Comparison of ENCODE assay signal across 8 mouse cellular contexts in the genomic region with DNA sequence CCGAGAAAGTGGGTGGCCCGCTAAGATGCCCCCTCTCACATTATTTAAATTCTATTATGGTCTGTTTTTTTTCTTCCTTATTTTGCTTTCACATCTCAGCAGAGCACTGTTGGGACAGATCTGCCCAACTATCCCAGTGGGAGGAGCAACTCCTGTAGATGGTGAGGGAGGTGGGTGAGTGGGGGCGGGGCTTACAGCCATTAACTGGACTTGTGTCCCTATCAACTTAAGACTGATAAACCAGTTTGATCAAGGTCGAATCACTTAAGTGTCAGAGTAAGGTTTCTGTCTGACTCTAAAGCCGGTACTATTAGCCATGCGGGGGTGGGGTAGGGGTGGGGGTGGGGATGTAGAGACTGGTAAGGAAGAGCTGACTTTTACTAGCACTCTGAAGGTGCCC. TPM values are rescaled to one million over a fixed set of nuclear protein-coding genes. Genes with fewer than 3 reads are reported as not detected.
DNase-seq lines count a peak whose midpoint lies in the region.

No protein-coding gene starts in this region.

- peaks cover 28% of the 10 kb centered on the region for H3K4me1 ChIP-seq in forebrain, embryonic 10.5 days
- peaks cover 23% of the 10 kb centered on the region for H3K4me1 ChIP-seq in hindbrain, embryonic 10.5 days (replicated peaks)
- peaks cover 45% of the 10 kb centered on the region for H3K4me1 ChIP-seq in megakaryocyte, embryonic 14.5 days

- peak; percentile 58 for DNase-seq in gastrocnemius, adult 18-20 months (ENCODE audit: low spot score)
- no peak for DNase-seq in gastrocnemius, postnatal 4 days (ENCODE audit: low spot score in 2 of 2)
- peak; percentile 47 for DNase-seq in adrenal gland, postnatal 25 days
- no peak for DNase-seq in forebrain, embryonic 10.5 days (ENCODE audit: extremely low spot score, low spot score)
- no peak for DNase-seq in hindbrain, embryonic 10.5 days (ENCODE audit: low spot score)
- peak; percentile 45 for DNase-seq in left cerebral cortex, postnatal 4 days
- DNase-seq in splenic B cell, adult 2 months (ENCODE audit: low read depth, low spot score), result peak; percentile 47

- H3K36me3 ChIP-seq in forebrain, embryonic 10.5 days (replicated peaks), result peaks cover 32% of the 10 kb centered on the region
- peaks cover 36% of the 10 kb centered on the region for H3K36me3 ChIP-seq in hindbrain, embryonic 10.5 days
- peaks cover 52% of the 10 kb centered on the region for H3K36me3 ChIP-seq in megakaryocyte, embryonic 14.5 days (replicated peaks; ENCODE audit: low read length)
- peaks cover 6% of the 10 kb centered on the region; the same call in 1 of the 2 replicates for H3K36me3 ChIP-seq in splenic B cell, adult 2 months (ENCODE audit: control insufficient read depth, insufficient read depth, low read length, poor library complexity, severe bottlenecking)

- H3K9me3 ChIP-seq in forebrain, embryonic 10.5 days, result no peaks in the 10 kb centered on the region
- H3K9me3 ChIP-seq in hindbrain, embryonic 10.5 days, result no peaks in the 10 kb centered on the region
- H3K9me3 ChIP-seq in megakaryocyte, embryonic 14.5 days, result no peaks in the 10 kb centered on the region

- H3K27me3 ChIP-seq in forebrain, embryonic 10.5 days (ENCODE audit: poor library complexity, severe bottlenecking), result no peaks in the 10 kb centered on the region
- no peaks in the 10 kb centered on the region for H3K27me3 ChIP-seq in hindbrain, embryonic 10.5 days (ENCODE audit: insufficient read depth, poor library complexity, severe bottlenecking)
- no peaks in the 10 kb centered on the region for H3K27me3 ChIP-seq in megakaryocyte, embryonic 14.5 days (replicated peaks)
- no peaks in the 10 kb centered on the region for H3K27me3 ChIP-seq in splenic B cell, adult 2 months (ENCODE audit: control insufficient read depth, insufficient read depth, low read length, poor library complexity, severe bottlenecking)

- H3K4me3 ChIP-seq in forebrain, embryonic 10.5 days, result peak overlapping the region; percentile 47
- peak overlapping the region; percentile 46 for H3K4me3 ChIP-seq in hindbrain, embryonic 10.5 days
- H3K4me3 ChIP-seq in megakaryocyte, embryonic 14.5 days (replicated peaks), result peak overlapping the region; percentile 92

- no peak overlapping the region for H3K27ac ChIP-seq in forebrain, embryonic 10.5 days
- no peak overlapping the region for H3K27ac ChIP-seq in hindbrain, embryonic 10.5 days

- 40% methylated on average over 6 of the region's 6 CpGs for WGBS in forebrain, embryonic 10.5 days
- WGBS in hindbrain, embryonic 10.5 days, result 33% methylated on average over 6 of the region's 6 CpGs

- intact Hi-C loops in left cerebral cortex, postnatal 4 days (cut with DNase I), result no loop called here

RNA-seq across cellular contexts. Expression of gene Lysmd1, which starts 1.1 kb away (rescaled TPM):
- total RNA-seq in gastrocnemius, adult 18-20 months (2021), result 1 to 10 TPM; 6.3 to 6.6 TPM
- 1 to 10 TPM; 6.8 to 7.0 TPM for total RNA-seq in gastrocnemius, postnatal 4 days (2021)
- total RNA-seq in adrenal gland, postnatal 25 days (2021), result 13.8 and 14.8 TPM in 2 replicates
- 12.6 and 13.3 TPM in 2 replicates for polyA plus RNA-seq in forebrain, embryonic 10.5 days (2016; fragmentation: Nextera tagmentation; extraction: Ambion mirVana)
- 13.4 and 17.2 TPM in 2 replicates for polyA plus RNA-seq in hindbrain, embryonic 10.5 days (2016; fragmentation: Nextera tagmentation; extraction: Ambion mirVana)
- total RNA-seq in left cerebral cortex, postnatal 4 days (2021), result 10 to 100 TPM; 19.8 to 23.0 TPM
- 3.8 and 5.1 TPM in 2 replicates for polyA plus RNA-seq in megakaryocyte, embryonic 14.5 days (2012; ENCODE audit: insufficient read depth, low replicate concordance)

RNA-seq across cellular contexts. Expression of gene Scnm1, which starts 1.2 kb away (rescaled TPM):
- total RNA-seq in gastrocnemius, adult 18-20 months (2021), result 10 to 100 TPM; 34.6 to 46.5 TPM
- 10 to 100 TPM; 48.8 to 51.2 TPM for total RNA-seq in gastrocnemius, postnatal 4 days (2021)
- total RNA-seq in adrenal gland, postnatal 25 days (2021), result 35.1 and 40.6 TPM in 2 replicates
- 75.8 and 80.7 TPM in 2 replicates for polyA plus RNA-seq in forebrain, embryonic 10.5 days (2016; fragmentation: Nextera tagmentation; extraction: Ambion mirVana)
- 79.2 and 94.1 TPM in 2 replicates for polyA plus RNA-seq in hindbrain, embryonic 10.5 days (2016; fragmentation: Nextera tagmentation; extraction: Ambion mirVana)
- 10 to 100 TPM; 39.9 to 43.2 TPM for total RNA-seq in left cerebral cortex, postnatal 4 days (2021)
- polyA plus RNA-seq in megakaryocyte, embryonic 14.5 days (2012; ENCODE audit: insufficient read depth, low replicate concordance), result 5.8 and 7.2 TPM in 2 replicates

RNA-seq across cellular contexts. Expression of gene Tnfaip8l2, which starts 7.1 kb away (rescaled TPM):
- under 1 TPM; 0.27 to 0.55 TPM for total RNA-seq in gastrocnemius, adult 18-20 months (2021)
- 1 to 10 TPM; 2.8 to 3.7 TPM for total RNA-seq in gastrocnemius, postnatal 4 days (2021)
- 1.1 TPM in 1 of 2 replicates, not detected in the other for total RNA-seq in adrenal gland, postnatal 25 days (2021)
- 1.4 and 1.5 TPM in 2 replicates for polyA plus RNA-seq in forebrain, embryonic 10.5 days (2016; fragmentation: Nextera tagmentation; extraction: Ambion mirVana)
- 2.1 and 2.9 TPM in 2 replicates for polyA plus RNA-seq in hindbrain, embryonic 10.5 days (2016; fragmentation: Nextera tagmentation; extraction: Ambion mirVana)
- total RNA-seq in left cerebral cortex, postnatal 4 days (2021), result under 1 TPM; 0.74 to 0.92 TPM
- polyA plus RNA-seq in megakaryocyte, embryonic 14.5 days (2012; ENCODE audit: insufficient read depth, low replicate concordance), result 34.2 TPM in 1 of 2 replicates, not detected in the other

RNA-seq across cellular contexts. Expression of gene Tmod4, which starts 10.7 kb away (rescaled TPM):
- 100 to 1,000 TPM; 663 to 722 TPM for total RNA-seq in gastrocnemius, adult 18-20 months (2021)
- total RNA-seq in gastrocnemius, postnatal 4 days (2021), result 100 to 1,000 TPM; 250 to 275 TPM
- 1.0 and 1.1 TPM in 2 replicates for total RNA-seq in adrenal gland, postnatal 25 days (2021)
- polyA plus RNA-seq in forebrain, embryonic 10.5 days (2016; fragmentation: Nextera tagmentation; extraction: Ambion mirVana), result 0.77 and 1.00 TPM in 2 replicates
- 0.95 and 1.3 TPM in 2 replicates for polyA plus RNA-seq in hindbrain, embryonic 10.5 days (2016; fragmentation: Nextera tagmentation; extraction: Ambion mirVana)
- 1 to 10 TPM in 1 of 2 experiments, under 1 TPM in 1; 0.87 to 1.0 TPM for total RNA-seq in left cerebral cortex, postnatal 4 days (2021)
- not detected in 2 replicates for polyA plus RNA-seq in megakaryocyte, embryonic 14.5 days (2012; ENCODE audit: insufficient read depth, low replicate concordance)

RNA-seq across cellular contexts. Expression of gene Vps72, which starts 24.2 kb away (rescaled TPM):
- total RNA-seq in gastrocnemius, adult 18-20 months (2021), result 10 to 100 TPM; 64.3 to 85.5 TPM
- 10 to 100 TPM; 62.3 to 71.2 TPM for total RNA-seq in gastrocnemius, postnatal 4 days (2021)
- total RNA-seq in adrenal gland, postnatal 25 days (2021), result 68.4 and 72.5 TPM in 2 replicates
- 275 and 276 TPM in 2 replicates for polyA plus RNA-seq in forebrain, embryonic 10.5 days (2016; fragmentation: Nextera tagmentation; extraction: Ambion mirVana)
- 274 and 303 TPM in 2 replicates for polyA plus RNA-seq in hindbrain, embryonic 10.5 days (2016; fragmentation: Nextera tagmentation; extraction: Ambion mirVana)
- total RNA-seq in left cerebral cortex, postnatal 4 days (2021), result 10 to 100 TPM; 77.2 to 78.4 TPM
- 231 and 749 TPM in 2 replicates for polyA plus RNA-seq in megakaryocyte, embryonic 14.5 days (2012; ENCODE audit: insufficient read depth, low replicate concordance)

Comparison
In these comparisons a context has a peak if more than half of its experiments do, and no peak if none do; other contexts are left out.
1. DNase-seq: peak in gastrocnemius, adult 18-20 months (single experiment), adrenal gland, postnatal 25 days (single experiment), left cerebral cortex, postnatal 4 days (single experiment) and splenic B cell, adult 2 months (single experiment); none in gastrocnemius, postnatal 4 days (0 of 2), forebrain, embryonic 10.5 days (single experiment) and hindbrain, embryonic 10.5 days (single experiment).
2. Peak in every context shown above with its lines, with median percentiles within 50 percentile points of each other: H3K4me3 ChIP-seq.